Mouse (Mus musculus) heart, embryonic 13.5 days (tissue): ENCODE measurements at regions not wholly inside any gene's neighbourhood (a gene's known extent, or its start where the extent isn't known, plus 50 kb on each side); places are given as distances from the start of the nearest gene placed in this dataset.
A peak's percentile ranks its signal among the peaks of the same experiment; 100 is the strongest.

ENCODE experiments used
- ATAC-seq: fragments of 200-750 bp; cut with Nextera tagmentation; 2 replicates; pipeline ENCODE4 v1.8.0; 2017; ENCODE audit warnings: moderate TSS enrichment; ENCODE audit not compliant: insufficient number of reproducible peaks, low FRiP score, low TSS enrichment; ENCODE audit errors: extremely low read depth
- H3K27ac ChIP-seq: fragments of 300-500 bp; sonication (generic); replicated peaks from 2 replicates; pipeline ENCODE4 v1.5.1; 2015; ENCODE audit warnings: moderate library complexity, mild to moderate bottlenecking, inconsistent platforms
- H3K27me3 ChIP-seq: fragments of 300-500 bp; sonication (generic); replicated peaks from 2 replicates; pipeline ENCODE4 v1.6.1; 2015; ENCODE audit warnings: mild to moderate bottlenecking, inconsistent platforms
- H3K36me3 ChIP-seq: fragments of 300-500 bp; sonication (generic); 2 replicates; pipeline ENCODE4 v1.6.1; 2015; ENCODE audit warnings: mild to moderate bottlenecking, inconsistent platforms
- H3K4me1 ChIP-seq: fragments of 300-500 bp; sonication (generic); 2 replicates; pipeline ENCODE4 v1.6.1; 2015; ENCODE audit warnings: inconsistent platforms
- H3K4me2 ChIP-seq: fragments of 300-500 bp; sonication (generic); 2 replicates; pipeline ENCODE4 v1.6.1; 2015; ENCODE audit warnings: inconsistent platforms, mild to moderate bottlenecking, moderate library complexity
- H3K4me3 ChIP-seq: fragments of 300-500 bp; sonication (generic); 2 replicates; pipeline ENCODE4 v1.5.1; 2015; ENCODE audit warnings: moderate library complexity, mild to moderate bottlenecking, inconsistent platforms
- H3K9ac ChIP-seq: fragments of 300-500 bp; sonication (generic); 2 replicates; pipeline ENCODE4 v1.6.1; 2015; ENCODE audit warnings: inconsistent platforms, mild to moderate bottlenecking, moderate library complexity
- H3K9me3 ChIP-seq: fragments of 300-500 bp; sonication (generic); 2 replicates; pipeline ENCODE4 v1.6.1; 2016; ENCODE audit warnings: inconsistent platforms
- WGBS: fragments of 180-500 bp; shearing (Covaris S2); methylation state at CpG from one replicate; pipeline ENCODE4 v1.1.7; 2015; ENCODE audit warnings: mixed read lengths; 5-methylcytosine and 5-hydroxymethylcytosine counted together

DNA sequence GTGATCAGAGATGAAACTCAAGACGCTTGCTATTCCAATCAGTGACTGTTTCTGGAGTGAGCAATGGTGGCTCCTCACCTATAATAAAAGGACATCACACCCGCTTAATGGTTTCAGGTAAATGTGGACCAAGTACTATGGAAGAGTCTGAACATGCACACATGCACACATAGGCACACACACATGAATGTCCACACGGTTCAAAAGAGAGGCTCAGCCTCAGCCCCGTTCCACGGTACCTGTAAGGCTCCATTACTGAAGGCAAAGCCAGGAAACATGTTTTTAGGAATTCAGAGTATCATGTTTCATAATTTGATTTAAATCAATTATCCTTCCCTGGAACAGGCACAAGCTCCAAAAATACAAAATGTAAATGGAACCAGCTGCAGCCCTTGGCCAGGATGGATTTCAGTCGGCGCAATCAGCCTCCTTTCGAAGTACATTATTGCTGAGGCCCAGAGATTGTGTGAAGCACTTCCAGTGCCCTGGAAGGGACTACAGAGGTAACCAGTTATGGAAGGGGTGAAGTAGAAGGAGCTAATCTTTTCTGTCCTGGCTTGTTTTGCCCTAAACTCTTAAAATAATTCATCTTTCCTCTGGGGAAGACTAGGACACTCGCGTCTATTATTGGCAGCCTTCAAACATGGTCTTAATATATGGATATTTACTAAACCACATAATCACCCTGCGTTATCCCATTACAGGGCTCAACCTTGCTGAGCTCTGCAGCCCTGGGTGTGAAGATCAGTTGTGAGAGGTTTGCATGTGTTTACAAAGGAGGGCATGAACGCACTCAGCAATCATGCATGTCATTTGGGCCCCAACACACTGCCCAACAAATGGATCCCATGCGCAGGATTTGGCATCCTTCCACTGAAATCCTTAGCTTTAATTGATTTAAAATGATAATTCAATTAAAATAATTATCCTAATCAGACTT is 415.2 kb upstream of the Meis1 start:
- Histone ChIP-seq H3K27me3 (no peaks in the 10 kb centered on the region), H3K4me2 (no peak overlapping the region), H3K27ac (no peak overlapping the region), H3K4me3 (no peak overlapping the region), H3K9ac (no peak overlapping the region), H3K9me3 (no peaks in the 10 kb centered on the region), H3K4me1 (no peaks in the 10 kb centered on the region), H3K36me3 (no peaks in the 10 kb centered on the region)
- WGBS: 79% methylated on average over 13 of the region's 13 CpGs
- no peak for ATAC-seq

DNA sequence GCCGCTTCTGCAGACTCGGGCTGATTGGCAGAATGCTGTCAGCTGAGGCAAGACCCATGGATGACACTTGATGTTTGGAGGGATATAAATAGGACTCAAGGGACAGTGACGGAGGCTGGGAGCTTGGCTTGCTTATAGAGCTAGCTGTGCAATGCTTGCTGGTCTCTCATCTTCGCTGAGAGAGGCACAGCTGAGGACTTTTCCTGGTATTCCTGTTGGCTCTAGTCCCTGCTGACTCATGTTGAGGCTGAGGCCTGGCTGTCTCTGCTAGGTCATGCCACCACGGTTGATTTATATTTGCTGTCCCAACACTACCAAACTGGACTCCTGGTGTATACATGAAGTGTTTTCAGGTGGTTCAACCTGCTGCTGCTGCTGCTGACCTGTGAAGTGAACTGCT is 419.6 kb upstream of the Meis1 start:
- Histone ChIP-seq H3K9ac (no peak overlapping the region), H3K27ac (no peak overlapping the region), H3K27me3 (no peaks in the 10 kb centered on the region), H3K9me3 (no peaks in the 10 kb centered on the region), H3K36me3 (no peaks in the 10 kb centered on the region), H3K4me3 (no peak overlapping the region), H3K4me1 (no peaks in the 10 kb centered on the region), H3K4me2 (no peak overlapping the region)
- ATAC-seq: no peak
- 74% methylated on average over 5 of the region's 5 CpGs for WGBS

DNA sequence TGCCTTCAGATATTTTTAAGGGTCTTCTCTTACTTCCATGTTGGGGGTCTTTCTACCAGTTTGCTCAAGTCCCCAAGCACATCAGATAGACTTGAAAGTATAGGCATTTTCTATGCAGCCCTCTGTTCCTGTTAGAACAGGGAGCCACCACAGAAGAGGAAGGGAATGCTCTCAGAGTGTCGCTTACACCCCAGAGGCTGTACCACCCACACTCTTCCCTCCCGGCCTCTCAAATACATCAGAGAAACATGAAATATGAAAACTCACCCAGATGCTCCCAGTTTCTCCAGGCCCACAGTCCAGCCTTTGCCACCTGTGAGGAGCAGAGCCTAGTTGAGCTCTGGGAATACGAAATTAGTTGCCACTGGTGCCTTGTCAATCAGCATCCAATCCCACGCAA is 423.2 kb upstream of the Meis1 start:
- Histone ChIP-seq H3K9ac (no peak overlapping the region), H3K4me3 (no peak overlapping the region), H3K9me3 (no peaks in the 10 kb centered on the region), H3K27ac (no peak overlapping the region), H3K4me1 (no peaks in the 10 kb centered on the region), H3K27me3 (no peaks in the 10 kb centered on the region), H3K36me3 (no peaks in the 10 kb centered on the region), H3K4me2 (no peak overlapping the region)
- 75% methylated on average over 4 of the region's 4 CpGs for WGBS
- ATAC-seq: no peak

DNA sequence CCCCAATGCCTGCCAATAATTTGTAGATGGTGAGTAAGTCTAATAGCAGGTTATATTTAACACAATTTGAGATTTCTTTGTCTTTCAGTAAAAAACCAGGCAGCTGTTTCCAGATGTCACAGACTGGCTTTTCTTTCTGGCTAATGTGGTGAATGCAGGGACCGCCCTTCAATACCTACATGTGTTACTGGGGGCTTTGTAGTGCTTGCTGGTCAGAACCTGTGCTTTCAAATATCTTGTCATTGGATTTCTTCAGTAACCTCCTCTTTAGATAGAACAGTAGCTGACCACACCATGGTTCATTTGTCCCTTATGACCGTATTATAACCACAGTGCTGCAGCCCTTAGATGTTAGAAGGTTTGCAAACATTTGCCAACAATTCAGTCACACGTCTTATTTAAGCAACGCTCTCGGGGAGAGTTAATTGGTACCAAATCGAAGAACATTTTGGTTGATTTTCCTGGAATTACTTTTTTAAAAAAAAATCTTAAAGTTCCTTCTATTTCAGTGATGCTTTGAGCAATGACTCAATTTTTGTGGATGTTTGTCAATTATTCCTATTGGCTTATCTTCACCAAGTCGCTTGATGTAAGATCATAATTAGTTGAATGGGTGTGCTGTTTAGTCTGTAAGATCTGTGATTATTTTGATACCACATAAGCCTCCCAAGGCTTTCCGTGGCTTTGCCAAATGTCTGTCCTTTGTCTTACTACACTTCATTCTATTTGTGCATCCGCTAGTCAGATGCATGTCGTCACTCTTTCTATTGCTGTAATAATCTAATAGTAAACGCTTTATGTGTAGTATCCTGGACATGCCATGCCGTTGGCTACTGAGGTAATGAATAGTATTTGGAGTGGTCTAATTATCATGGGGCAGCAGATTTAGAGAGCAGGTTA is 436.9 kb upstream of the Meis1 start:
- H3K4me1 ChIP-seq: no peaks in the 10 kb centered on the region
- H3K27me3 ChIP-seq: no peaks in the 10 kb centered on the region
- H3K9ac ChIP-seq: no peak overlapping the region
- WGBS: 77% methylated on average over 12 of the region's 12 CpGs
- H3K4me3 ChIP-seq: no peak overlapping the region
- H3K27ac ChIP-seq: no peak overlapping the region
- no peaks in the 10 kb centered on the region for H3K9me3 ChIP-seq
- no peak overlapping the region for H3K4me2 ChIP-seq
- ATAC-seq: no peak
- no peaks in the 10 kb centered on the region for H3K36me3 ChIP-seq

DNA sequence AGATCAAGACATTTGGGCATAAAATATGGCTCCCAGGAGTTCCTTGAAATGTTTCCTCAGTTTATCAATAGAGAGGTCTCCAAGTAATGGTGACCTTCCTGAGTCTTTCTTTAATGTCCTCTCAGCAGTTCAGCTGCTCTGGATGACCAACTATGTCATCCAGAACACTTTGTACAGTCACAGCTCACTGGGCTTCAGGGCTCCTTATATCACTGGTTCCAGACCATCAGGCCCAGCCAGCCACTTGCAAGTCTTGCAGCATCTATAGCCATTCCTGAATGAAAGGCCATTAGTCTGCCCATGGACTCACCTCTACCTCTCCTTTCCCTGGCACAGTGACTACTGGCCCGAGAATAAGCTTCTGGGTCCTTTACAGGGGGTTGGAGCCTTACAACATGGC is 437.8 kb upstream of the Meis1 start:
- Histone ChIP-seq H3K4me1 (no peaks in the 10 kb centered on the region; the same call in 1 of the 2 replicates), H3K9ac (no peak overlapping the region), H3K9me3 (no peaks in the 10 kb centered on the region), H3K36me3 (no peaks in the 10 kb centered on the region), H3K27ac (no peak overlapping the region), H3K4me2 (no peak overlapping the region), H3K4me3 (no peak overlapping the region), H3K27me3 (no peaks in the 10 kb centered on the region)
- 76% methylated on average over 1 of the region's 1 CpGs for WGBS
- ATAC-seq: no peak

DNA sequence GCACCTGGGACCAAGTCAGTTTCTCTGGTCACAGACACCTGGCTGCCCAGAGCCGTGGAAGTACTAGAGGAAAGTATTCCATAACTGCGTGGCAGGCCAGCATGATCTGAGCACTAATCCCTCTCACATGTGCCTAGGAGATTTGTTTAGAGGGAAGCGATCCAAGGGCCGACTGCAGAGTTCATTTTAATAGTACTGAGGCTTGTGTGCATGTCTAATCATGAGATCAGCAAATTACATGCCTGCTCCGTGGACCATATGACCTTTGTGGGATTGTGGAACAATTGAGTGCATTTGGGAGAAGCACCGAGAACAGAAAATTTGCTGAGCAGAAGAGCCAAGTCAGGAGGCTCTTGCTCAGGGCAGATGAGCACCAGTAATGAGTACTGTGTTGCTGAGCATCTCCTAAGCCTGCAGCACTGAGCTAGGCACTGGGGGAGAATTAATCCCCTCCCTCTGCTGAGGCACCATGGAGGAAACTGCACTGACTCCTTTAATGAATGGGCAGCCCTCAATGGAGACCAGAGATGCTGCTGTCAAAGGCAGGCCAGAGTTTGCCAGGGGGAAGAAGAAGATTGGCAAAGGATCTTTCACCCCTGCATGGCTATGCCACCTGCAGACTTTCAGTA is 445.1 kb upstream of the Meis1 start:
- Histone ChIP-seq H3K4me3 (no peak overlapping the region), H3K9me3 (no peaks in the 10 kb centered on the region), H3K4me1 (no peaks in the 10 kb centered on the region; the same call in 1 of the 2 replicates), H3K27me3 (no peaks in the 10 kb centered on the region), H3K27ac (no peak overlapping the region), H3K4me2 (no peak overlapping the region), H3K36me3 (no peaks in the 10 kb centered on the region), H3K9ac (no peak overlapping the region)
- 73% methylated on average over 6 of the region's 6 CpGs for WGBS
- ATAC-seq: no peak

DNA sequence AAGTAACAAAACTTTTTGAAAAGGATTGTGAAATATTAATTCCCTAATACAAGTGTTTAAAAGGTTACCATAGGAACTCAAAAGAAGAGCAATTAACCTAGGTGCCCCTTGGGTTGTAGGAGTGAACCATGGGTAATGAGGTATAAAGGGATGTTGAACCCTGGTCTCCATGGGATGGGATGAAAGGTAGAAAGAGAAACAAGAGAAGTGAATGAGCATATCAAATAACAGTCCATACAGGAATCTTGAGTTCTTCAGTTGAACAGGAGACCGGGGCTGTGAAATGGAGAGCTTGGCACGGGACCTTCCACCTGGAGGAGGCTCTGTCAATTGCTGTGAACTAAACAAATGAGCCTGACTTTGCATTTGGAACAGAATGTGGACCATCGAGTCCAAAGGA is 449.6 kb upstream of the Meis1 start:
- Histone ChIP-seq H3K27me3 (no peaks in the 10 kb centered on the region), H3K4me1 (no peaks in the 10 kb centered on the region), H3K9me3 (no peaks in the 10 kb centered on the region), H3K9ac (no peak overlapping the region), H3K4me3 (no peak overlapping the region), H3K27ac (no peak overlapping the region), H3K36me3 (no peaks in the 10 kb centered on the region), H3K4me2 (no peak overlapping the region)
- ATAC-seq: no peak
- WGBS: 83% methylated on average over 3 of the region's 3 CpGs

DNA sequence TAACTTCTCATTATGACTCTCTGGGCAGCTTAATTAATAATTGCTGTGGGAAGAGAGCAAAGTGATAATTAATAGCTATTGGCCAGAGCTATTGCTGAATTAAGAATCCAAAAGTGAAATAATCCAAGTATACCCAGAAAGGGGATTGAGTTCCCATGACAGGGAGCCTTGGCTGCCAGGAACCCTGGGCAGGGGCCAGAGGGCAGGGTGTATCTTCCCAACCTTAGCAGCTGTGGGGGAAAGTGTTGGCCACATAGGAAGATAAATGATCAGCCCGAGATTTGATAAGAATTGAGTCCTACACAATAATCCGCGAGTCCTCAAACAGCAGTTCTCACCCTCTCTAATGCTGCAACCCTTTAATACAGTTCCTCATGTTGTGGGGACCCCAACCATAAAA is 450.0 kb upstream of the Meis1 start:
- Histone ChIP-seq H3K4me1 (no peaks in the 10 kb centered on the region), H3K9ac (no peak overlapping the region), H3K27ac (no peak overlapping the region), H3K9me3 (no peaks in the 10 kb centered on the region), H3K36me3 (no peaks in the 10 kb centered on the region), H3K4me2 (no peak overlapping the region), H3K27me3 (no peaks in the 10 kb centered on the region), H3K4me3 (no peak overlapping the region)
- no peak for ATAC-seq
- WGBS: 73% methylated on average over 3 of the region's 3 CpGs

DNA sequence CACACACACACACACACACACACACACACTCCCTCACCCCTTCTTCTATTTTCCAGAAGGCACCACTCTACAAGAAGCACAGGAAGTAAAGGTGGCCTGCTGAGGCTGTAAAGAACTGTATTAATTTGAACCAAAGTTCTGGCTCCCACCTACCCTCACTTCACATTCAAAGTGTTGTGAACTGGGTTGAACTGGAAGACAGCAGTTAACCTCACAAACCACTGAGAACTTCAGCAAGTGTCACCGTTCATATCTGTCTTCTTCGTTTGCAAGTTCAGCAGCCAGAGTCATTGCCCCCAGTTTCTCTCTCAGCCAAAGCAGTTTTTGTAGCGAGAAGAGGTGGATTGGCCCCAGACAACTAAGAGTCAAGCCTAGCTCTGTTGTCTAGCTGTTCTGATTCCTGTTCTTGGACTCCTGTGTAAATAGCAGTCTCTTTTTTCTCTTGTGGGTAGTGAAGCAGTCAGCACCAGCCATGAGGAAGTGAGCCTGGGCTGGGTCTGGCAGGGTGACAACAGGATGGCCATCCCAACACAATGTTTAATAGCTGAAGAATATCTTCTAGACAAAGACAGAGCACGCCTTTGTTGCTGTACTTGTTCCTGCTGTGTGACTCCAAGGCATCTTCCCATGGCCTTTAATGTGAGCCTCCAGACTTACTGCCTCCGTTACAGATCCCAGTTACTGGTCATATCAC is 452.0 kb upstream of the Meis1 start:
- no peak for ATAC-seq
- no peak overlapping the region for H3K4me2 ChIP-seq
- no peaks in the 10 kb centered on the region for H3K9me3 ChIP-seq
- no peaks in the 10 kb centered on the region for H3K27me3 ChIP-seq
- no peak overlapping the region for H3K4me3 ChIP-seq
- no peaks in the 10 kb centered on the region for H3K36me3 ChIP-seq
- WGBS: 76% methylated on average over 5 of the region's 5 CpGs
- H3K4me1 ChIP-seq: peaks cover 6% of the 10 kb centered on the region; the same call in 1 of the 2 replicates
- no peak overlapping the region for H3K27ac ChIP-seq
- H3K9ac ChIP-seq: no peak overlapping the region

DNA sequence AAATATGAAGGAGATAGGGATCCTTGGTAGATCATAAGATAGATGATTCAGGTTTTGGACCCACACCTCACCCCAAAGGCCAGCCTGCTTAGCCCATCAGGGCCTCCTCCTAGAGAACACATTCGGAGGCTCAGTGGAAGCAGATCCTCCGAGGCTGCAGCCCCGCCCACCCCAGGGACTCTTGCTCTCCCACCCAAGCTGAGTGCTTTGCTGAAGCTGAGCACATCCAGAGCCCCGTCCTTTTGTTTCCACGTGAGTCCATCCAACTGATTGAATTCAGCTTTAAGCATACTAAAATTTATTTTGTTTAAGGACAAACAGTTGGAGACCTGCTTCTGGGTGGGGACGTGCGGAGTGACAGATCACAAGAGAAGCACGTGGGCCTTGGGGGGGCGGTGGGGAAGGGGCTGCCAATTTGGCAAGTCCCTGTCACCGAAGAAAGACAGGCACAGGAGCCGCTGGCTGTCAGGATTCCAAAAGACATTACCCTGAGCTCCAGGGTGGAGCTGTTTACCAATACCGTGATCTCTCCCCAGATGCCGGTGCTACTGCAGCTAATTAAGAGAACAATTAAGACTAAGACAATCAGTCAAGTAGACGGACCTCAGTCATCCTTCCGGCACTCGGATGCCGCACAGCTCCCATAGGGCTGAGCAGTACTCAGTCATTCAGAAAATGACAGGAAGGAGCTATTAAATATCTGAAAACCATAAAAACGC is 448.9 kb upstream of the Spred2 start:
- Histone ChIP-seq H3K4me1 (peaks cover 6% of the 10 kb centered on the region; the same call in 1 of the 2 replicates), H3K36me3 (no peaks in the 10 kb centered on the region), H3K27me3 (no peaks in the 10 kb centered on the region), H3K9ac (peak overlapping the region; percentile 47; the same call in 1 of the 2 replicates), H3K27ac (no peak overlapping the region), H3K9me3 (no peaks in the 10 kb centered on the region), H3K4me3 (peak overlapping the region; percentile 37), H3K4me2 (peak overlapping the region; percentile 64)
- WGBS: 27% methylated on average over 18 of the region's 18 CpGs
- ATAC-seq: no peak
